Mouse (Mus musculus) midbrain, postnatal 0 days (tissue): Measurements from ENCODE around the gene Usp21. TPM values are rescaled to one million over a fixed set of nuclear protein-coding genes. Genes with fewer than 3 reads are reported as not detected.
A peak's percentile ranks its signal among the peaks of the same experiment; 100 is the strongest.

Experiments used
- ATAC-seq: fragments of 200-750 bp; cut with Nextera tagmentation; 2 replicates; pipeline ENCODE4 v1.8.0; 2017; ENCODE audit warnings: moderate number of reproducible peaks, mild to moderate bottlenecking, moderate TSS enrichment, moderate library complexity; ENCODE audit not compliant: low FRiP score
- DNase-seq: peaks from one replicate; pipeline ENCODE4 v3.0.0-alpha.2; 2015; ENCODE audit warnings: low spot score
- H3K27ac ChIP-seq: fragments of 300-500 bp; sonication (generic); 2 replicates; pipeline ENCODE4 v1.5.1; 2014; ENCODE audit warnings: low read depth, mild to moderate bottlenecking, low read length, mixed read lengths
- H3K27me3 ChIP-seq: fragments of 300-500 bp; sonication (generic); 2 replicates; pipeline ENCODE4 v1.6.1; 2014; ENCODE audit warnings: low read length, control low read depth, mixed read lengths; ENCODE audit not compliant: insufficient read depth
- H3K36me3 ChIP-seq: fragments of 300-500 bp; sonication (generic); 2 replicates; pipeline ENCODE4 v1.6.1; 2014; ENCODE audit warnings: low read length, control low read depth, mixed read lengths; ENCODE audit not compliant: insufficient read depth
- H3K4me1 ChIP-seq: fragments of 300-500 bp; sonication (generic); 2 replicates; pipeline ENCODE4 v1.6.1; 2014; ENCODE audit warnings: mild to moderate bottlenecking, control low read depth, antibody characterized with exemption, low read length, mixed read lengths; ENCODE audit not compliant: insufficient read depth
- H3K4me2 ChIP-seq: fragments of 300-500 bp; sonication (generic); 2 replicates; pipeline ENCODE4 v1.6.1; 2014; ENCODE audit warnings: low read depth, mild to moderate bottlenecking, low read length, mixed read lengths; ENCODE audit not compliant: poor library complexity, severe bottlenecking
- H3K4me3 ChIP-seq: fragments of 300-500 bp; sonication (generic); 2 replicates; pipeline ENCODE4 v1.5.1; 2014; ENCODE audit warnings: low read depth, mild to moderate bottlenecking, low read length, moderate library complexity
- H3K9ac ChIP-seq: fragments of 300-500 bp; sonication (generic); replicated peaks from 2 replicates; pipeline ENCODE4 v1.6.1; 2014; ENCODE audit warnings: mild to moderate bottlenecking, low read length, moderate library complexity, mixed read lengths; ENCODE audit not compliant: poor library complexity, severe bottlenecking
- H3K9me3 ChIP-seq: fragments of 300-500 bp; sonication (generic); 2 replicates; pipeline ENCODE4 v1.6.1; 2016; ENCODE audit warnings: low read length, control low read depth
- CTCF ChIP-seq: IDR thresholded peaks from 2 replicates; pipeline ENCODE4 v1.5.1; 2016; ENCODE audit warnings: antibody characterized with exemption, mild to moderate bottlenecking
- WGBS: fragments of 180-500 bp; shearing (Covaris S2); extraction: QIAGEN DNeasy Blood & Tissue Kit; methylation state at CpG from one replicate; pipeline ENCODE4 v1.1.7; 2014; 5-methylcytosine and 5-hydroxymethylcytosine counted together
- polyA plus RNA-seq: library from polyadenylated mRNA; unstranded; fragments of >200 nt; fragmentation: Nextera tagmentation; extraction: Ambion mirVana; gene quantifications from 2 replicates; pipeline ENCODE4 v1.2.1, GENCODE M21; 2015
- total RNA-seq: library from RNA; depleted of rRNA; stranded (reverse); fragments of >200 nt; gene quantifications from 2 replicates; pipeline ENCODE4 v1.2.3, GENCODE M21; 2014

Gene Usp21
- total and polyA plus RNA-seq, 2 experiments from 2014 or later, result 65.9 to 82.6 TPM

GRCm38 (mm10) chr1:171278436-171278835, 9.4 kb downstream of the Usp21 start:
- ATAC-seq, result no peak

GRCm38 (mm10) chr1:171277736-171278135, 10.1 kb downstream of the Usp21 start:
- no peak for TF ChIP-seq CTCF
- H3K4me1 ChIP-seq, result peaks cover 3% of the 10 kb centered on the region; the same call in 1 of the 2 replicates
- no peak overlapping the region for H3K4me3 ChIP-seq
- H3K36me3 ChIP-seq, result peaks cover 53% of the 10 kb centered on the region
- no peaks in the 10 kb centered on the region for H3K9me3 ChIP-seq
- WGBS, result 83% methylated on average over 10 of the region's 10 CpGs
- no peaks in the 10 kb centered on the region for H3K27me3 ChIP-seq
- ATAC-seq (no peak), DNase-seq (no peak)
- H3K9ac ChIP-seq, result no peak overlapping the region
- no peak overlapping the region for H3K4me2 ChIP-seq
- H3K27ac ChIP-seq, result no peak overlapping the region

More at GRCm38 (mm10) chr1:171278436-171278835, 9.4 kb downstream of the Usp21 start:
- Histone ChIP-seq H3K27me3 (no peaks in the 10 kb centered on the region), H3K9ac (no peak overlapping the region), H3K9me3 (no peaks in the 10 kb centered on the region), H3K4me2 (no peak overlapping the region), H3K27ac (no peak overlapping the region), H3K4me3 (no peak overlapping the region), H3K4me1 (peaks cover 3% of the 10 kb centered on the region; the same call in 1 of the 2 replicates), H3K36me3 (peaks cover 53% of the 10 kb centered on the region)
- DNase-seq, result no peak
- no peak for TF ChIP-seq CTCF
- 94% methylated on average over 8 of the region's 8 CpGs for WGBS

GRCm38 (mm10) chr1:171276110-171276748, 11.6 kb downstream of the Usp21 start:
- Histone ChIP-seq H3K4me1 (peaks cover 8% of the 10 kb centered on the region), H3K36me3 (peaks cover 48% of the 10 kb centered on the region), H3K27ac (no peak overlapping the region), H3K4me3 (no peak overlapping the region), H3K4me2 (no peak overlapping the region), H3K27me3 (no peaks in the 10 kb centered on the region), H3K9me3 (no peaks in the 10 kb centered on the region), H3K9ac (no peak overlapping the region)
- 89% methylated on average over 14 of the region's 14 CpGs for WGBS
- no peak for ATAC-seq
- no peak for DNase-seq
- TF ChIP-seq CTCF, result no peak

DNA sequence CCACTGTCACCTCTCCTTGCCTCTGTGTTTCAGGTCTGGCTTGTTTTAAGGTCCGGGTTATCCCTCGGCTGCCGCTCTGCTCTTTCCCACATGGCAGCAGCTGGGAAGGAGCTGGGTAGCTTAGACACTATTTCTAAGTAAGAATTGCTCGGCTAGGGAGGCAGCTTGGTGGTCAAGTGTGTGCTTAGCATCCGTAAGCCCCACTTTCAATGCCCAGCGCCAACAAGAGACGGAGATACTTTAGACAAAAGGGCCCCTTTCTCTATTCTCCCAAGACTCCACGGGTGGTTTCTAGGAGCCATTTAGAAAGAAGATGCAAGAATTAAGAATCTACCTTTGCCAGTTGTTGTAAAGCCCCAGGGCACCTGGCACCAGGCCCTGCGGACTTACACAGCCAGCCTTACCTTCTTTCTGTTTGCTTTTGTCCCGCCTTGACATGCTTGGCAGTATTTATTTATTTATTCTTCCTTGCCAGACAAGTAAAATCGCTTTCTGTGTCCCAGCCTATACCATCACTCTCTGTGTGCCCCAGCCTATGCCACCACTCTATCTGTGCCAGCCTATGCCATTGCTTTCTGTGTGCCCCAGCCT, 12.6 kb downstream of the Usp21 start:
- no peak for DNase-seq
- H3K27ac ChIP-seq, result no peak overlapping the region
- H3K4me2 ChIP-seq, result no peak overlapping the region
- no peaks in the 10 kb centered on the region for H3K9me3 ChIP-seq
- H3K4me3 ChIP-seq, result no peak overlapping the region
- H3K36me3 ChIP-seq, result peaks cover 48% of the 10 kb centered on the region
- no peak for TF ChIP-seq CTCF
- WGBS, result 76% methylated on average over 11 of the region's 11 CpGs
- no peak for ATAC-seq
- H3K4me1 ChIP-seq, result peaks cover 12% of the 10 kb centered on the region
- H3K9ac ChIP-seq, result no peak overlapping the region
- H3K27me3 ChIP-seq, result no peaks in the 10 kb centered on the region

GRCm38 (mm10) chr1:171274171-171274570, 13.6 kb downstream of the Usp21 start:
- Histone ChIP-seq H3K27ac (no peak overlapping the region), H3K4me3 (no peak overlapping the region), H3K27me3 (no peaks in the 10 kb centered on the region), H3K4me2 (no peak overlapping the region), H3K9me3 (no peaks in the 10 kb centered on the region), H3K4me1 (peaks cover 9% of the 10 kb centered on the region; the same call in 1 of the 2 replicates), H3K9ac (no peak overlapping the region), H3K36me3 (peaks cover 48% of the 10 kb centered on the region)
- TF ChIP-seq CTCF, result no peak
- DNase-seq (no peak), ATAC-seq (no peak)
- WGBS, result 93% methylated on average over 12 of the region's 12 CpGs

- Histone ChIP-seq H3K36me3 (peaks cover 34% of the 10 kb centered on the region), H3K4me2 (peak overlapping the region; percentile 89; the same call in 1 of the 2 replicates), H3K9me3 (no peaks in the 10 kb centered on the region), H3K9ac (no peak overlapping the region), H3K4me1 (peaks cover 9% of the 10 kb centered on the region; the same call in 1 of the 2 replicates), H3K27me3 (no peaks in the 10 kb centered on the region), H3K4me3 (no peak overlapping the region), H3K27ac (no peak overlapping the region)
- no peak for ATAC-seq
- no peak for TF ChIP-seq CTCF
- WGBS, result 92% methylated on average over 3 of the region's 3 CpGs
- no peak for DNase-seq
Measured at GRCm38 (mm10) chr1:171272086-171272485, 15.7 kb downstream of the Usp21 start.
